Mouse (Mus musculus) ES-Bruce4 (cell line): ENCODE results near the gene Cacna1e.

ENCODE experiments used
- CTCF ChIP-seq: IDR thresholded peaks from one replicate; pipeline ENCODE4 v1.8.1; 2011; ENCODE audit warnings: low read depth, low read length
- EP300 ChIP-seq: IDR thresholded peaks from 2 replicates; pipeline ENCODE4 v1.6.1; 2011; ENCODE audit warnings: low read depth, low read length; ENCODE audit not compliant: insufficient read depth
- POLR2A ChIP-seq: IDR thresholded peaks from one replicate; pipeline ENCODE4 v1.8.1; 2011; ENCODE audit warnings: low read length; ENCODE audit not compliant: insufficient read depth

GRCm38 (mm10) chr1:154841057-154841630 is 43.2 kb downstream of the Cacna1e start:
- TF ChIP-seq POLR2A (no peak), CTCF (no peak), EP300 (no peak)
